Mouse (Mus musculus) C2C12 (cell line): ENCODE measurements at regions not wholly inside any gene's neighbourhood (a gene's known extent, or its start where the extent isn't known, plus 50 kb on each side); places are given as distances from the start of the nearest gene placed in this dataset.

Source experiments
- CTCF ChIP-seq: IDR thresholded peaks from one replicate; pipeline ENCODE4 v1.5.1; 2011; ENCODE audit not compliant: control insufficient read depth, insufficient read depth, insufficient read length
- FOSL1 ChIP-seq: IDR thresholded peaks from one replicate; pipeline ENCODE4 v1.8.0; 2011; ENCODE audit warnings: mild to moderate bottlenecking, low read length; ENCODE audit not compliant: poor library complexity, insufficient read depth, severe bottlenecking
- MAX ChIP-seq: IDR thresholded peaks from one replicate; pipeline ENCODE4 v1.6.1; 2011; ENCODE audit warnings: mild to moderate bottlenecking, control low read depth
- MYOG ChIP-seq: IDR thresholded peaks from one replicate; pipeline ENCODE4 v1.6.1; 2011; ENCODE audit not compliant: control insufficient read depth, insufficient read length; ENCODE audit errors: extremely low read depth
- USF1 ChIP-seq: IDR thresholded peaks from one replicate; pipeline ENCODE4 v1.6.1; 2011; ENCODE audit warnings: low read depth, mild to moderate bottlenecking, control low read depth, moderate library complexity

DNA sequence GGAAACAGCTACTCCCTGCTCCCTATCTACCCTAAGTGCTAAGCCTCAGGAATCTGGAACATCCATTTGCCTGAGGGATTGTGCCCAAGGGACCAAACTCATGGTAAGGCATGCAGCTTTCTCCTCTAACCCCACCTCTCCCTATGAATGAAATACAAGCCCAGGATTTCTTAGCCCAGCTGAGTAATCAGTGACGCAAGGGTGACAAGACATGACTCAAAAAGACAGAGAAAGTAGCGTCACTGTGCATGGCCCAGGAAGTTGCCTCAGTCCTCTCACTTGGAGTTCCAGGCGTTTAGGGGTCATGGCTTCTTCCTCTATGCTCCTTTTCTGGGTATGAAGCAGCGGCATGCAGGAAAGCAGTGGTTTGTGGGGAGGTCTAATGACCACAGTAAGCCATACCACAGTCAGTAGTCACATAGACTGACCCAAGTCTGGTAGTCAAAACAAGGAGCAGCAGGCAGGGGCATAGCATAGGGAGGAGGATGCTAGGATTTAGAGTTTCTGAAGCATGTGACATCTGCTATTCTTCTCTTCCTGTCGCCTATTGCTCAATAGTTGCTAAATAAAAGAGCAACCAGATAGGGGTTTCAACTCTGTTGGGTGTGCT, 78.7 kb upstream of the Cd93 start:
- no peak for TF ChIP-seq CTCF
- no peak for TF ChIP-seq MYOG
- peak; percentile 92 for TF ChIP-seq FOSL1
- TF ChIP-seq USF1, result peak; percentile 73
- peak; percentile 39 for TF ChIP-seq MAX
